Mouse (Mus musculus): ENCODE results near the gene Dusp23.

Dusp23 gene

DNA sequence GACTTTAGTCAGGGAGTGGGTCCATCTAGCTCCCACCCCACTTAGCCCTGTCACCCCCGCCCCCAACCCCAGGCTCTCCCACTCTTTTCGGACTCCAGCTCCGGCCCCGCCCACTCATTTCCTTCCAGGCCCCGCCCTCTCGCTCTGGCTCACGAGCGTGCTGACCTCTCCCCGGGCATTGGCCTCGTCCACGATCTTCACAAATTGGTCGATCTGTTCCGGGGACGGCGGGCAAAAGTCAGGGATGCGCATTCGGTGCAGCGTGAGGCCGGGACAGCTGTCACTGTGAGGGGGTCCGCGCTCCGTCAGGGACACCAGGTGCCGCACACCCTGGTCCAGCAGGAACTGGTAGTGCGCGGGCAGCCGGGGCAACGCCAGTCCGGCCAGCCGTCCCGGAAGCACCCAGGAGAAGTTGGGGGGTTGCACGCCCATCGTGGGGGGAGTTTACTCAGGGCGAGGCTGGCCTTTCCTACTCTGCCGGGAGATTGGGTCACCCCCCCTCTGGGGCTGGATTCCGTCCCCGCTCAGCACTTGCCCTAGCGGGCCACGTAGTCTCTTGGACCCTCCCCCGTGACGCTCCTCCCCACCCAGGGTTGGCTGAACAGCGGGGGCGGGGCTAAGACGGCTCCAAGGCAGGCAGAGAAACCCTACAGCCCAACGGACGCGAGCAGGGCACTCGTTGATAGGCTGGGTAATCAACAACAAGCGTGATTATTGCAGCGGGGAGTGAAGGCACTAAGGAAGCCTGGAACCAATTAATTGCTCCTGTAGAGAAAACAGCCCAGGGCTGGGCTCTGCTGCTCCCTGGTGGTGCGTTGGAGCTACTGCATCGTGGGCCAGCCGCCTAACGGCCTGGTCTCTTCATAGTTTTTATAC lies at the start of gene Dusp23:
Gene Dusp23, minus strand, starts transcription at position 512 of the 876 bp plus-strand sequence.
- DNase-seq, result peak; percentile 98 to 99

DNA sequence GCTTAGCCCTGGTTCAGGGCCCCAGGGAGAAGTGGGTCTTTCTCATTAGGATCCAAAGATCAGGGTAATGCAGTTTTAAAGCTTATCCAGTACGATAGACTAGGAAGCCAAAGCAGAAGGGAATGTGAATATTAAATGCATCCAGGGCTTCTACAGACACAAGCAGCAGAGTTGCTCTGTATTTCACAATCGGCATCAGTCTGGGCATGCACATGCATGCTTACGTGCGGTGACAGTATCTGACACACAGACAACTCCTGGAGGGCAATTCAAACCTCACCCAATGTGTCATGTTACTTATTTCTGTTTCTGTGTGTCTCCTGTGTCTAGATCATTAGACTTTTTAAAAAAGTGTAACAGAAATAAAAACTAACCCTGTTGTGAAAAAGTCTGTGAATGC lies 48.0 kb upstream of the Dusp23 start:
- no peak for DNase-seq

DNA sequence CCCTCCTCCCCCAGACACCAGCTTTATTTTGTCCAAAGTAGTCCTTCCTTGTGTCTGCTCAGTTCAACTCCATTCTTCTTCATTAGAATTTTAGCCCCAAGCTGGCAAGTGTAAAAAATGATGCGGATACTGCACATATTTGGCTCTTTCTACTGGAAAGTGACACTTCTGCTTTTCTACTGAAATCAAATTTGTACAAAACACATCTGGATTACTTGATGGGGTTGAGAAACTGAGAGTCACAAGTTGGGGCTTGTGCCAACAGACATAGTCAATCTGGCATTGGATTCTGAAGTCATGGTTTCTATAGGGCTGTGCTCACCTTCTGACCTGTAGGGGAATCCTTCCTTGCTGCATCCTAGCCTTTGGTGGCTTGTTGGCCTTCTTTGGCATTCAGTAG lies 38.0 kb upstream of the Dusp23 start:
- DNase-seq, result no peak

GRCm38 (mm10) chr1:172667597-172667996 lies 34.8 kb upstream of the Dusp23 start:
- DNase-seq, result no peak

- DNase-seq, result no peak
Observed at GRCm38 (mm10) chr1:172665457-172665856, 32.7 kb upstream of the Dusp23 start.

GRCm38 (mm10) chr1:172659688-172660087 lies 26.9 kb upstream of the Dusp23 start:
- DNase-seq, result no peak

DNA sequence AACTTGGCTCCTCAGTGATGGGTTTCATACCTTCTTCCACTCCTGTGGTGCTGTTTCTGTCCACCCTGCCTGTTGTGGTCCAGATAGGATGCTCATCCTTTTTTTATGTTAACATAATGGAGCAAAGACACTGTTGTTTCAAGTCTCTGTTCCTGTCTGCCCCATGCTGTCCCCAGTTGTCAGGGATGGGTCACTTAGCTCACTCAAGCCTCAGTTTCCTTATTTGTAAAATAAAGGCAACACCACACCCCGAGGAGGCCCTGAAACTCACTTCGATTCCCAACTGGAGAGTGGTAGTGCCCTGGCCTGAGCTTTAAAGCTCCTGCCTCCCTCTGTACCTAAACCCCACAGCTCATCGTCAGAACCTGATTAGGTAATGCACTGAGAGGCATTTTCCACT lies 24.5 kb upstream of the Dusp23 start:
- no peak for DNase-seq

DNA sequence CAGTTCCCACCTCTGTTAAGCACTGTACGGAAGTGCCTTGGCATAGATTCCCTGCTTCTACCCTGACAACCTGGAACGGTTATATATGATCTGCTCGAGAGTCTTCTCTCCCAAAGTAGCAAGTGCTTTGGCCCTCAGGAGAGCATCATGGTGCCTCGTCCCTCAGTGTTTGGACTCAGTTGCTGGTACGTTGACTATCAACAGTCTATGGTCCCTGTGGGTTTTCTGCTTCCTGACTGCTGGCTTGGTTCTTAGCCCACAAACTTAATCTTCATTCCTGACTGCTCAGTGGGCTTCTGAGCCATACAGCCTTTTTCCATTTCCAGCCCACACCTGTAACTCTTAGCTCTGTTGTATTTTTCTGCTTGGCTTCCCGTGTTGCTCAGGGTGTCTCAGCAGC lies 21.1 kb upstream of the Dusp23 start:
- DNase-seq, result no peak

DNA sequence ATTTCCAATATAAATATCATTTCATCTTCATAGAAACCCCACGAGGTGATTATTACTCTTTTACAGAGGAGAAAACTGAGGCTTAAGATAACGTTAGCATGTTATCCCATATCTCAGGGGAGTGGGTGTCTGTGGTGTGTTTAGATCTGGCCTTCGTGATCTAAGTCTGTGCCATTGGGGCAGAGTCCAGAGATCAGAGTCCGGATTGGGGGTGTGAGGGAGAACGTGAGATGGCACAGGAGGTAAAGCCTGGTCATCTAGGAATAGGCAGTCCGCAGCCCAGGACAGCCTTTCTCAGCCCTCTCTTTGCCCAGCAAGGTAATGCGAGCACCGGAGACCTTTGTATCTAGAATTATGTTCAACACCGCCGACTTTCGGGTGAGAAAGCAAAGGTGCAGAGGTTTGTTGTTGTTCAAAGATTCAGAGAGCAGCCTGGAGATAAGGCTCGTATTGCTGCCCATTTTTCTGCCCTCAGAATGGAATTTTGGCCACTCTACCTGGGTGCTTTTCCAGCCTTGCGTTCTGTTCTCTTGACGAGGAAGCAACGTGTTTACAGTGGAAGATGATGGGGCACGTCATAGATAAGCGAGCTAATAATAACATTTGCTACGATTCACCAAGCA lies 19.4 kb upstream of the Dusp23 start:
- DNase-seq, result peak in 1 of 2 experiments; percentile 21

GRCm38 (mm10) chr1:172651288-172651987 lies 18.7 kb upstream of the Dusp23 start:
- DNase-seq, result no peak

DNA sequence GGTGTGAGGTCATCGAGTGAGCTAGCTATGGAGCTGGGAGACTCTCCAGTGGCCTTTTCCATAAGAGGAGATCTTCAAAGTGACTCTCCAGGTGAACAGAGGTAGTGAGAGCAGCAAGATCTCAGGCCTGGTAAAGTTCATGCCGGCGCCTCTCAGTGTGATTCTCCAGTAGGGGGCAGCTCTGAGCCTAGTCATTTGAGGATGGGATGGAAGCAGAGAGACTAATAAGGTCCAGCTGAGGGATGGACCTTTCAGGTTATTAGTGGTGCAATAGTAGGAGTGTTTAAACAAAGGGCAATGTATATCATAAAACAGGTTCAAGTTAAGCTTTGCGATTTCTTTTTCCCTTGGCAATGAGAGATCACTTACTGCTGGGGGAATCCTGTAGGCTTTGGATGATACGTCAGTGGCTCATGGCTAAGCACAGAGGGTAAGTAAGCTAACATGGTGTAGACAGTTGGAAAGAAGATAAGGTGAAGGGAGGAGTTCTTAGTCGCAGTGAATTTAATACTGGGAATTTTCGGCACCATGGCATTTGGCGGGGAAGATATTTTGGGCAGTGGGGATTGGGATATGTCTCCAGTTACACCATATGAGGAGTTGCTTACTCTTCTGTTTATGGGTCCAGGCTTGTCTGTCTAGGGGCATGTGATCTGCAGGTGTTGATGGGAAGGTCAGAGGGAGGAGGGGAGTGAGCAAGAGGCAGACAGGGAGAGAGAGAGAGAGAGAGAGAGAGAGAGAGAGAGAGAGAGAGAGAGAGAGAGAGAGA lies 17.9 kb upstream of the Dusp23 start:
- peak in 1 of 2 experiments; percentile 36 for DNase-seq

DNA sequence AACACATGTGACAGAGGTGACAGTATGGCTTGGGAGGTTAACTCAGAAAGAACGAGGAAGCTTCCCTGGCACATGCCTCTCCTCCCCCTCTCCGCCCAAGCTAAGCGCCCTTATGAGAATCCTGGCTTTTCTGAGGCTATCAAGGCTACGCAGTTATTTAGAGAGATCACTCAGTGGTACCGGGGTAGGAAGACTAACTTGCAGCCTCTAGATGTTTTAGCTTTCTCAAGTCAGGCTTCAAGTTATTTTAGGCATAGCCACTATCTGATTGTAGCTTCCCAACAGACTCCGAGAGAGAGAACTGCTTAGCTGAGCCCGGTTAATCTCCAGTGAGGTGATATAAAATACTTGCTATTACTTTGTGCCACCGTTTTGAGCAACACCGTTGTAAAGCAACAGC lies 16.6 kb upstream of the Dusp23 start:
- DNase-seq, result no peak

- DNase-seq, result no peak
Observed at GRCm38 (mm10) chr1:172647236-172647635, 14.5 kb upstream of the Dusp23 start.

- peak; percentile 38 to 44 for DNase-seq
Observed at GRCm38 (mm10) chr1:172638781-172639180, 6.0 kb upstream of the Dusp23 start.

- DNase-seq, result no peak
Observed at GRCm38 (mm10) chr1:172637801-172638200, 5.0 kb upstream of the Dusp23 start.

DNA sequence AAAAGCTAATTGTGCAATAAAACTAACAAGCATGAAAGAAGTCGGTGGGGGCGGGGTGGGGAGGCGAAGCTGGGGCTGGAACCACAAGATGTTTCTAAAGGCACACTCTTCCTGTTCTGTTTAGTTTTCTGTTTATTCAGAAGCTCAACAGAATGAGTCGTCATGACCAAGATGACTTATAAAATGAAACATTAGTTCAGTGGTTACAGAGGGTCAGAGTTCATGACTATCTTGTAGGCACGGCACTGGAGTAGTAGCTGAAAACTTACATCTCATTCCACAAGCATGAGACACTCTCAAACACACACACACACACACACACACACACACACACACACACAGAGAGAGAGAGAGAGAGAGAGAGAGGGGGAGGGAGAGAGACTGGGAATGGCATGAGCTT lies 3.5 kb upstream of the Dusp23 start:
- no peak for DNase-seq

GRCm38 (mm10) chr1:172635258-172635657 lies 2.5 kb upstream of the Dusp23 start:
- DNase-seq, result peak in 1 of 2 experiments; percentile 44

- DNase-seq, result no peak
Observed at GRCm38 (mm10) chr1:172634136-172634535, 1.4 kb upstream of the Dusp23 start.

GRCm38 (mm10) chr1:172631721-172632120 lies 1.0 kb downstream of the Dusp23 start:
- no peak for DNase-seq

DNA sequence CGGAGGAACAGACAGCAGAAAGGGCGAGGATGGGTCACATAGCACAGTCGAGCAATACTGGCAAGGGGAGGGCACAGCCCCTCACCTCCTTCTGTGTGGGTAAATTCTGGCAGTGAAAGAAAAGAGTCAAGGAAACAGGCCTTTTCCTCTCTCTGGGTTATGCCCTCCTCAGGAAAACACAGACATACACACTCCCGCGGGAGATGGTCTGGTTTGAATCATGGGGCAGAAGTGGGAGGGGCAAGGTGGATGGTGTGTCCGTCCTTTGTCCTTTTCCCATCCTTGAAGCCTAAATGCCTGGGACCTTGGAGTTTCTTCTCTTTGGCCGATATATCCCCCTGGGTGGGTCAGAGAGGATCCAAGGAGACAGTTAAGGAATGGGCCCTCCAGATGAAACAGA lies 2.9 kb downstream of the Dusp23 start:
- DNase-seq, result no peak

GRCm38 (mm10) chr1:172626306-172626705 lies 6.5 kb downstream of the Dusp23 start:
- DNase-seq, result no peak

- DNase-seq, result no peak
Observed at GRCm38 (mm10) chr1:172624081-172624480, 8.7 kb downstream of the Dusp23 start.

GRCm38 (mm10) chr1:172623599-172623998 lies 9.2 kb downstream of the Dusp23 start:
- no peak for DNase-seq

All from lung, adult 18-20 months (tissue).